12 mouse cellular contexts compared by ENCODE assay signal in the genomic region with DNA sequence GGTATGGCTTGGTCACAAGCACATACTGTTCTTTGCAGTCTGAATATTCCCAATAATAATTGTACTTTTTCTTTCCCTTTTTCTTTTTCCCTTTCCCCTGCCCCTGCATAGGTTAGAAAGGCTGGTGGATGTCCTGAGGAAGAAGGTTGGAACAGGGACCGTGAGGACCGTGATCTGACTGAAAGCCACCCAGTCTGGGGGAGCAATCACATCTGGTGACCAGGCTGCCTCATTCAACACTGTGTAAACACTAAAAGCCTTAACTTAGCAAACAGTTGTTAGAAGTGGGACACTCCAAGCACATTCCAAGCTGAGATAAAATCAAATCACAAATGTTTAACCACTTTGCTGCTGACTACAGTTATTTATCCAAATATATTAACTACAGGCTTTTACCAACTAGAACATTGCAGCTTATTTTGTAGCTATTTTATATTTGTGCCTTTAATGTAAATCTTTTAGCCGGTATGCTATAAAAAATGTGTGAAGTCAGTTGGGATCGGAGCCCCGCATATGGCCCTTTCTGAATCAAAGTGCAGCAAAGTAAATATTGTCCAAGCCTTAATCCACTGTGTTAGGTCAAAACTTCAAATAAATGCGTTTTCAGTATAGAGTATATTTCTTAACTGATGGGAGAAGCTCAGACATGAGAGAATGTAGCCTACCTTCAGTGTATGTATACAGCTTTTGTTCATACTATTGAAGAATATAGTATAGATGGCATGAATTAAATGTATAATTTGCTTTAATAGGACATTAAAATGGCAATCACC. TPM values are rescaled to one million over a fixed set of nuclear protein-coding genes. Genes with fewer than 3 reads are reported as not detected.
A peak's percentile ranks its signal among the peaks of the same experiment; 100 is the strongest.
DNase-seq lines count a peak whose midpoint lies in the region; ATAC-seq and TF ChIP-seq lines count a peak whose summit lies in the region.
"Had no signal": no experiment of that assay in that cellular context is flagged by ENCODE, and none has a peak within 500 bp of the region (broad histone marks: within the 10 kb centered on the region; RNA-seq: fewer than 3 reads in every experiment).

No protein-coding gene starts in this region.

- no peaks in the 10 kb centered on the region for H3K9me3 ChIP-seq in midbrain, embryonic 12.5 days
- H3K9me3 ChIP-seq in midbrain, embryonic 15.5 days = no peaks in the 10 kb centered on the region
- no peaks in the 10 kb centered on the region for H3K9me3 ChIP-seq in intestine, postnatal 0 days (ENCODE audit: control insufficient read depth)
- no peaks in the 10 kb centered on the region for H3K9me3 ChIP-seq in forebrain, embryonic 10.5 days
- H3K9me3 ChIP-seq: liver, embryonic 15.5 days had no signal

- no peak for ATAC-seq in midbrain, embryonic 12.5 days (ENCODE audit: low FRiP score, low read depth)
- no peak for ATAC-seq in midbrain, embryonic 15.5 days (replicated peaks)
- ATAC-seq in intestine, postnatal 0 days = no peak

- 0 out of 2 replicates have a peak overlapping the region, but pooled peaks have one; percentile 15 for H3K27ac ChIP-seq in midbrain, embryonic 12.5 days (replicated peaks)
- H3K27ac ChIP-seq in midbrain, embryonic 15.5 days = no peak overlapping the region
- no peak overlapping the region for H3K27ac ChIP-seq in intestine, postnatal 0 days (ENCODE audit: low read depth, low read length)
- H3K27ac ChIP-seq in forebrain, embryonic 10.5 days = no peak overlapping the region
- H3K27ac ChIP-seq: layer of hippocampus, adult 2 months; liver, embryonic 15.5 days had no signal

- H3K27me3 ChIP-seq in midbrain, embryonic 12.5 days = no peaks in the 10 kb centered on the region
- no peaks in the 10 kb centered on the region for H3K27me3 ChIP-seq in midbrain, embryonic 15.5 days (replicated peaks)
- no peaks in the 10 kb centered on the region for H3K27me3 ChIP-seq in intestine, postnatal 0 days (replicated peaks; ENCODE audit: control insufficient read depth, insufficient read depth, low read length)
- no peaks in the 10 kb centered on the region for H3K27me3 ChIP-seq in forebrain, embryonic 10.5 days (ENCODE audit: poor library complexity, severe bottlenecking)
- H3K27me3 ChIP-seq: liver, embryonic 15.5 days had no signal

- no peaks in the 10 kb centered on the region for H3K4me1 ChIP-seq in midbrain, embryonic 12.5 days
- no peaks in the 10 kb centered on the region for H3K4me1 ChIP-seq in midbrain, embryonic 15.5 days
- H3K4me1 ChIP-seq in intestine, postnatal 0 days (replicated peaks; ENCODE audit: control insufficient read depth, insufficient read depth, low read length) = no peaks in the 10 kb centered on the region
- H3K4me1 ChIP-seq in forebrain, embryonic 10.5 days = no peaks in the 10 kb centered on the region
- H3K4me1 ChIP-seq: liver, embryonic 15.5 days had no signal

- peak; percentile 43 for DNase-seq in lung, postnatal 10 days
- DNase-seq in forebrain, embryonic 10.5 days (ENCODE audit: extremely low spot score, low spot score) = no peak
- DNase-seq in heart, adult 9 months (ENCODE audit: low spot score in 2 of 2) = no peak
- no peak for DNase-seq in frontal cortex, postnatal 14 days (ENCODE audit: low spot score in 2 of 2)
- DNase-seq: cerebellum, postnatal 36 days; heart, postnatal 10 days had no signal

- TF ChIP-seq CTCF in intestine, postnatal 0 days (IDR thresholded peaks at IDR 0.05; ENCODE audit: low read depth) = no peak

- no peak overlapping the region for H3K9ac ChIP-seq in midbrain, embryonic 12.5 days (replicated peaks)
- no peak overlapping the region for H3K9ac ChIP-seq in midbrain, embryonic 15.5 days
- peak overlapping the region; percentile 11; the same call in 1 of the 2 replicates for H3K9ac ChIP-seq in intestine, postnatal 0 days (ENCODE audit: low read depth, low read length)
- H3K9ac ChIP-seq: liver, embryonic 15.5 days had no signal

- no peaks in the 10 kb centered on the region for H3K36me3 ChIP-seq in midbrain, embryonic 12.5 days
- no peaks in the 10 kb centered on the region for H3K36me3 ChIP-seq in midbrain, embryonic 15.5 days (replicated peaks)
- no peaks in the 10 kb centered on the region for H3K36me3 ChIP-seq in intestine, postnatal 0 days (ENCODE audit: control insufficient read depth, insufficient read depth)
- no peaks in the 10 kb centered on the region for H3K36me3 ChIP-seq in forebrain, embryonic 10.5 days (replicated peaks)
- H3K36me3 ChIP-seq: liver, embryonic 15.5 days had no signal

- H3K4me3 ChIP-seq in midbrain, embryonic 12.5 days = no peak overlapping the region
- H3K4me3 ChIP-seq in midbrain, embryonic 15.5 days = no peak overlapping the region
- no peak overlapping the region for H3K4me3 ChIP-seq in intestine, postnatal 0 days (ENCODE audit: low read depth, low read length)
- H3K4me3 ChIP-seq in forebrain, embryonic 10.5 days = no peak overlapping the region
- H3K4me3 ChIP-seq: layer of hippocampus, adult 2 months; liver, embryonic 15.5 days; myocyte had no signal

- WGBS in midbrain, embryonic 12.5 days = 66% methylated on average over 6 of the region's 6 CpGs
- WGBS in midbrain, embryonic 15.5 days = 76% methylated on average over 6 of the region's 6 CpGs
- WGBS in intestine, postnatal 0 days = 24% methylated on average over 6 of the region's 6 CpGs
- 83% methylated on average over 6 of the region's 6 CpGs for WGBS in forebrain, embryonic 10.5 days

- H3K4me2 ChIP-seq in midbrain, embryonic 12.5 days (replicated peaks) = no peak overlapping the region
- H3K4me2 ChIP-seq in midbrain, embryonic 15.5 days = no peak overlapping the region
- H3K4me2 ChIP-seq in intestine, postnatal 0 days (replicated peaks; ENCODE audit: low read depth) = no peak overlapping the region; the same call in 1 of the 2 replicates
- H3K4me2 ChIP-seq: liver, embryonic 15.5 days had no signal

RNA-seq across cellular contexts. Expression of gene Foxa1, which starts 50.2 kb away (rescaled TPM):
- polyA plus RNA-seq in midbrain, embryonic 12.5 days (2016; fragmentation: Nextera tagmentation; extraction: Ambion mirVana) = 3.8 and 4.2 TPM in 2 replicates
- 4.2 and 4.3 TPM in 2 replicates for polyA plus RNA-seq in midbrain, embryonic 15.5 days (2015; fragmentation: Nextera tagmentation; extraction: Ambion mirVana)
- 3.7 and 4.0 TPM in 2 replicates for polyA plus RNA-seq in intestine, postnatal 0 days (2015; fragmentation: Nextera tagmentation; extraction: Ambion mirVana)
- polyA plus RNA-seq in forebrain, embryonic 10.5 days (2016; fragmentation: Nextera tagmentation; extraction: Ambion mirVana) = 0.17 and 0.61 TPM in 2 replicates
- polyA plus RNA-seq: myocyte had no signal
